Mouse (Mus musculus): Measurements from ENCODE around the gene Palm2.

Gene Palm2

GRCm38 (mm10) chr4:57513241-57513933 is 79.3 kb downstream of the Palm2 start:
- no peak for DNase-seq (ENCODE audit: low read depth, low spot score)

DNA sequence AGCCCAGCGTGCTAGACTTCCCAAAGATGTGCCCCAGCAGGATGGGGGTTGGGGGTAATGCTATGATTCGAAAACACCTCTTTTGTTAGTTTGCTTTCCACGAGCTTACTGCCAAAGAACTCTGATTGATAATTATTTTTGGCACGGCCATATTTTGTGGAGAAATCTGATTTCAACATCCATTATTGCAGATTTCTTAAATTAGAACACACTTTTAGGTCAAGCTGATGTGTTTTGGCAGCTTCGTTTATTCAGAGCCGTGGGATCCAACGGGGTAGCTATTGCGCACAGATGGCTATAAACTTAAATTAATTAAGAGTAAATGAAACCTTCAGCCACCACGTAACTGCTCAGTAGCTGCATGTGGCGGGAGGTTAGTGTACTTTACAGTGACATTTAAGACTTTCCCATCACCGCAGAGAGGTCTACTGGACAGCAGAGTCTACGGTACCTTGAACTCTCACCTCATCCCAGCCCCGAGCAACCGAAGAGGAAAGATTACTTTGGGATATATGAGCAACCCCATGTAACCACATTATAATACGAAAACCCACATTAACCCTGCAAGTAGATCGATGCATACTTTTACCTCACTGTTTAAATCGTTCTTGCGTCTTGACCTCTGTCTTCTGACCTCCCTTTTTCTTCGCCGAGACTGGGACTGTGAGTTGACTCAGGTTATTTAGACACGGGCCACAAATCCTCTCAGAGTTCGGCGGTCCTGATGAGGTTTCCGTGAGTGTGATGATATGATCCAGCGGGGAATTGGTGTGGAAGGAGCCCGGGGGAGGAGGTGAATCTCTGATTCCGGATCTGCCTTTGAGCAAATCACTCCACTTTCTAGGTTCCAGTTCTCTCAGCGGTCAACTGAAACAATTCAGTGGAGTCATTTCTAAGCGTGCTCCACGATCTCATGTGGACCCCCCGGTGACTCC is 80.2 kb downstream of the Palm2 start:
- no peak for DNase-seq (ENCODE audit: low read depth, low spot score)

GRCm38 (mm10) chr4:57515356-57515755 is 81.3 kb downstream of the Palm2 start:
- DNase-seq (ENCODE audit: low read depth, low spot score), result no peak

DNA sequence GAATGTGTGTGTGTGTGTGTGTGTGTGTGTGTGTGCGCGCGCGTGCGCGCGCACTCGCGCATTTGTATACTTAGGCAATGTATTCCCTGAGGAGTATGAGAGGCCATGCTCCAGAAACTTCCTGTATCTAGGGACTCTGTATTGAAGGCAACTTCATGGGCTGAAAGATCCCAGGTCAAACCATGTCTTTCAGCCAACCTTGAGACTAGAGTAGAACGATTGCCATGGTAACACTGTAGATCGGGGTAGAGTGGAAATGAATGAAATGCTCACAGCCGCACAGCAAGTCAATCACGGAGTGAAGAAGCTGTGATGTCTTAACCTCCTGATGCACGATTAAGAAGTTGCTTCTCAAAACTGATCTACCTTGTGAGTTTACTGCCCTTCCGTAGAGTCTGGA is 89.4 kb downstream of the Palm2 start:
- no peak for DNase-seq (ENCODE audit: low read depth, low spot score)

DNA sequence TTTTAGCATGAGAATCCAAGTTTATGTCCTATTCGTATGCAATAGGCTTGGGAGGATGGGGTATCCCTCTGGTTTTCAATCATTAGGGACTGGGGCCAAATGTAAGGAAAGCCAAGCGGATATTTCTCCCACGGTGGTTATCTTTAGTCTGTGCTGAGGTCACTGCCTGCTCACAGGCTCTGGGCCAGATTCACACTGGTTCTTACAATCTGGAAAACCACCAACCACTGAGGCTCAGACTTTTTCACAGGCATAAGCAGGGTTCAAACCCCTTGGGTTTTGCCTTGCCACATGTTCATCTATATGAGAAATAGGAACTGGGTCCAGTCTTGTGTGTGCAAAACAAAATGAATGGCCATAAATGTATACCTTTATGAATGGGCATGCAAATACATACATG is 90.4 kb downstream of the Palm2 start:
- no peak for DNase-seq (ENCODE audit: low read depth, low spot score)

DNA sequence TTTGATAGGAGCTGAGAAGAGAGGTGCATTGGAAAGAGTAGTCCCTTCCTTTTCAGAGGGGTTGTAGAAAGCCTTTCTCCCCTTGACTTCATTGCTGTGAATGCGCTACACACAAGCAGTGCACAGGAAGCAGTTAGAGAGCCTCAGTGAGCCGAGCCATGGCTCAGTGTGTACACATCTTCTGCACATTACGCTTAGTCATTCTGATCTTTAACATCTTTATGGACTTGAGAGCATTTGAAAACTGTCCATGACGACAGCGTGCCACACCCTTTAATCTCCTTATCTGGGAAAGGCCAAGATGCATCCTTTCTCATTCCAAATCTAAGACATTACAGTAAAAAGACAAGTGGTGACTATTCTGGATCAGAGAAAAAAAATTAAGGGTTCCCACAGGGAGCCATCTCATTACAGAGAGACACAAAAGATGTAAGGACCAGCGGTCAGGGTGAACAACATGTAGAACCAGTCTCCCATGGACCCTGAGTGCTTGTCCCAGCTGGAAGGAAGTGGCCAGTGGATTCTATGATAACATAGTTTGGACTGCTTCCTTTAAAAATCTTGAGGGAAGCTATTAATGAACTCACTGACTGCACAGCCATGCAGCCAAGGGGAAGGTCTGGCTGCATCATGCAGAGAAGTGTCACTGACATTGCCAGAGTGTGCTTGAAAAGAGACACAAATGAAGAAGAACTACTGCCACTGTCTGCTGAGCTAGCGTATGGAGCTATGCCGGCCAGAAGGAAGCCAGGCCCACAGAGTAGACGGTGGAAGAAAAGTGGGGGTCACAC is 91.4 kb downstream of the Palm2 start:
- DNase-seq (ENCODE audit: low read depth, low spot score), result no peak

GRCm38 (mm10) chr4:57528296-57528695 is 94.2 kb downstream of the Palm2 start:
- DNase-seq (ENCODE audit: low read depth, low spot score), result no peak

DNA sequence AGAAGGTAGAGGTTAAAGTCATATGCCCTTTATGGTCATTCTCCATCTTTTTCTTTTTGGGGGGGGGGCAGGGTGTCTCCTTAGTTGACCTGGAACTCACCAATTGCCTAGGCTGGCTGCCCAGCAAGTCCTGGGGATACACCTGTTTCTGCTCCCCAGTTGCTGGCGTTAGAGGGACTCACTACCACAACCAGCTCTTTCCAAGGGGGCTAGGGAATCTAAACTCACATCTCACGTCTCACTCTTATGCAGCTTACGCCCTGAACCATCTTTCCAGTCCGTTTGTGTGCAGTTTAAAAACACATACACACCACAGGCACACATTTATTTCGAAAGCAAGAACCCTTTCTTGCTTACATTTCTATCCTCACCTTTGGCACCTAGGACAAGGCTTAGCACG is 99.6 kb downstream of the Palm2 start:
- no peak for DNase-seq (ENCODE audit: low read depth, low spot score)

- DNase-seq (ENCODE audit: low read depth, low spot score), result no peak
Measured at GRCm38 (mm10) chr4:57534232-57534631, 100.2 kb downstream of the Palm2 start.

DNA sequence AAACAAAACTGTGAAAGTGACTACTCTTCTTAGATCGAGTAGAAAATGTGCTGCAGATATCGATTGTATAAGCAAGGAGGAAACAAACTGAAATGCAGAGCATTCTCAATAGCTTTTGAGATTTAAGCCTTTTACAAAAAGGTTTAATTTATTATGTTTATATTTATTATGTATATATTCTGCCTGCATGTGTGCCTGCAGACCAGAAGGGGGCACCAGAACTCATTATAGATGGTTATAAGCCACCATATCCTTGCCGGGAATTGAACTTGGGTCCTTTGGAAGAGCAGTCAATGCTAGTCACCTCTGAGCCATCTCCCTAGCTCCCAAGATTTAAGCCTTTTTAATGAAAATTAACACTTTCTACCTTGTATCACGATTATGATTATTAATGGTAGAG is 101.0 kb downstream of the Palm2 start:
- DNase-seq (ENCODE audit: low read depth, low spot score), result no peak

DNA sequence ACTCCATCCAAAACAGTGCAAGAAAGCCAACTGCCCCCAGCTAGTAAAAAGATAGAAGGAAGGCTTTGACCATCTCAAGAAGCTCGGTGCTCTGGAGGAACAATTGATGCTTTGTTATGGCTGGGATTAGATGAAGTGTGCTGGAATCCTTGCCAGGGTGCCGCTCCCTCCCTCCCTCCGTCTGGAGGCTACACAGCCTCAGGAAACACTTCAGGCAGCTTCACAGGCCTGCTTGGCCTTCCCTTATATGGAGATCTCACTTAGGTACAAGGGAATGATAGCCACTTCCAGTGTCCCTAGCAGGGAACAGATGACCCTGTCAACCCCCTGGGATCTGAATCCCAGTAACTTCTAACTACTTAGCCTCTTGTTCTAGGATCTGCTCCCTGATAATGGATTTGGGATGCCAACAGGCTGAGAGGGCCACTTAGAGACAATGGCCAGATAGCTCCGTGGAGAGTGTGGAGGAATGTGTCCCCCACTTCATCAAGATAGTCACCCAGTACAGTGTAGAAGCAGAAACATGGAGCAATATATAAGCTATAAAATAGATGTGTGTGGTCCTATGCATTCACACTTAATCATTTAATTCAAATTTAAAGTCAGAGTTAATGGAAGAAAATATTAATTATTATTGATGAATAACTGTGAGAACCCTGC is 104.1 kb downstream of the Palm2 start:
- no peak for DNase-seq (ENCODE audit: low read depth, low spot score)

- DNase-seq (ENCODE audit: low read depth, low spot score), result no peak
Measured at GRCm38 (mm10) chr4:57543692-57544256, 109.7 kb downstream of the Palm2 start.

DNA sequence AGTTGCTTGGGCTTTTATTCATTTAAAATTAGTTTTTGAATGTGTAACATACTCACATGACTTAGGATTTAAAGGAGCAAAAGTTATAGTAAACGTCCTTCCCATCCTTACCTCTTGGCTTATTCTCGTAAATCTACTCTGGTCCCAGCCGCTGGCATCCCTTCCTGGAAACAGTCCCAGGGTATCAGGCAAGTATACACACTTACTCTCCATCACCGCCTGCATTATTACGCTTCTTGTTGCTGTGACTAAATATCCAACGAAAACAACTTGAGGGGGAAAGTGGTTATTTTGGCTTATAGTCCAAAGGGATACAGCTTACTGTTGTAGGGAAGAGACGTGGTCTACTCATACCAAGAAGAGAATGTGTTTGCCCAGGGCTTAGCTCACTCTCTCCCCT is 113.7 kb downstream of the Palm2 start:
- DNase-seq (ENCODE audit: low read depth, low spot score), result no peak

GRCm38 (mm10) chr4:57550216-57550615 is 116.2 kb downstream of the Palm2 start:
- no peak for DNase-seq (ENCODE audit: low read depth, low spot score)

DNA sequence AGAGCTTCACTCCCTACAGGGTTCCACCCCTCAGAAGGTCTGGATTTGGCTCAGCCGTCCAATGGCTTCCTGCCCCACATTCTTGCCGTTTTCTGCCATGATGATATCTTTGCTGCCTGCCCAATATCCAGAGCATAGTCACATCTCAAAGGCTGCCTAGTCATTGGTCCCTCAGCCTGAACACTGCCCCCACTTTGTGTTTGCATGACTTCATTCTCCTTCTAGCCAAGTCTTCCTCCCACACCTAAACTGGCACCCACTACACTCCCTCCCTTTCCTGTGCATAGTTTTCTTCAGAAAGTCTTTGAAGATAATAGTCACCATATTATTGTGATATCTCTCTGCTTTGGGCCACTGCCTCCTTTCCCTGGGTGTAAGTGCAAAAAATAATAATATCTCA is 123.1 kb downstream of the Palm2 start:
- no peak for DNase-seq (ENCODE audit: low read depth, low spot score)

DNA sequence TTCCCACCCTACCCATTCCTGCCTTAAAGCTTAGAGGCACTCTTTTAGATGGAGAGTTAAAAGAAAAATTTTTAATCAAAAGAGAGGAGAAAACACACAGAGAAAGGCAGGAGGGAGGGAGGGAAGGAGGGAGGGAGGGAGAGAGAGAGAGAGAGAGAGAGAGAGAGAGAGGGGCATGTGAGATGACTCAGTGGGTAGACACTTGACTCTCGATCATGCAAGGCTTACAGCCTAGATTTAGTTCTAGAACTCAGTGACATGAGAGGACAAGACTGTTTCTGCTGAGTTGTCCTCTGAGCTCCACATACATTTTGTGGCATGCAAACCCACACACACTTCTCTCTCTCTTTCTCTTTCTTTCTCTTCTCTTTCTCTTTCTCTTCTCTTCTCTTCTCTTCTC is 125.4 kb downstream of the Palm2 start:
- DNase-seq (ENCODE audit: low read depth, low spot score), result no peak

GRCm38 (mm10) chr4:57560010-57560409 is 126.0 kb downstream of the Palm2 start:
- DNase-seq (ENCODE audit: low read depth, low spot score), result no peak

- no peak for DNase-seq (ENCODE audit: low read depth, low spot score)
Measured at GRCm38 (mm10) chr4:57561055-57561454, 127.0 kb downstream of the Palm2 start.

DNA sequence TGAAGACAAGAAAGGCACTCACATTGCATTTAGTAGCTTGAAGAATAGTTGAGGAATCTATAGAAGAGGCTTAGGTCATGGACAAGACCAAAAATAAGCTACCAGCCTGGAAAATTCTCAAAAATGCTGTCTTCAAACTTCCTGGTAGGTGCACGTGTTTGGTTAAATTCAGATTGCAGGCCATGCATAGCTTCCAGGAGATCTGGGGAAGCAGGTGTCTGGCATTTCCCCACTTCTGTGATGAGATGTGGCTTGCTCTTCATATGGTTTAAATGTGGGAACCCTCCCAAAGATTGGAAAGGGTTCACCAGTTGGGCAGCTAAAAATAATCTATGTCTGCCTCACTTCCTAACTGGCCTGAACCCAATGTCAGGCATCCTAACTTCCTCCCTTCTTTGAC is 131.2 kb downstream of the Palm2 start:
- DNase-seq (ENCODE audit: low read depth, low spot score), result no peak

GRCm38 (mm10) chr4:57565811-57566210 is 131.8 kb downstream of the Palm2 start:
- no peak for DNase-seq (ENCODE audit: low read depth, low spot score)

DNA sequence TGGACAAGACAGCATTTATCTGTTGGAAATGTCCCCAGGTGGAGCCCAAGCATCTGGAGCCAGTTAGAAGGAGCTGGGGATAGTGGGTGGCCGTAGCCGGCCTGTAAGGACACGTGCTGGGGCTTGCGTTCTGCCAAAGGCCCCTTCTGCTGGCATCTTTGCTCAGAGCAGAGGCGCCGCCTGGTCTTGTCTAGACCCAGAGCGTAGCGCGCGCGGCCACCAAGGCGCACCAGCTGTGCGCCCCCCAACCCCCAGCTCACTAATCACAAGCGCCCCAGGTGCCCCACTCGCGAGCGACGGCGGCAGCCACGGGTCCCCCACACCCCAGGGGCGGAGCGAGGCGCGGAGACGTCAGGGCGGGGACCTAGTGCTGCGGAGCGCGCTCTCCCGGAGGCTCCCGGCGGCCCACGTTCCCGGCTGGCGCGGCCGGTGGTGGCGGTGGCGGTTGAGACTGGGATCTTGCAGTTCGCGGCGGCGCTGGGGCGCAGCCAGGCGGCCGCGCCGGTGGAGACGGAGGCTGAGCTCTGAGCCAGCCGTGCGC is 133.7 kb downstream of the Palm2 start, which contains the start of gene Pakap:
Pakap (plus strand) TSS at position 514 of the 541 bp plus-strand sequence.
- DNase-seq (ENCODE audit: low read depth, low spot score), result no peak

All from brain, embryonic 18.5 days (tissue).